Mouse (Mus musculus) hindbrain, embryonic 12.5 days (tissue): ENCODE data around the gene Olfr311. TPM values are rescaled to one million over a fixed set of nuclear protein-coding genes. Genes with fewer than 3 reads are reported as not detected.

ENCODE experiments used
- polyA plus RNA-seq: library from polyadenylated mRNA; unstranded; fragments of >200 nt; fragmentation: Nextera tagmentation; extraction: Ambion mirVana; gene quantifications from 2 replicates; pipeline ENCODE4 v1.2.1, GENCODE M21; 2016

Gene Olfr311
- polyA plus RNA-seq, 1 experiment from 2014 or later = not detected

Other genes with a start within 250 kb of the Olfr311 start
- not detected in 2 replicates for gene Olfr324, start 244.1 kb upstream of the Olfr311 start, polyA plus RNA-seq
- gene 2210407C18Rik, start 223.2 kb upstream of the Olfr311 start, polyA plus RNA-seq = not detected in 2 replicates
- not detected in 2 replicates for gene Olfr323, start 208.8 kb upstream of the Olfr311 start, polyA plus RNA-seq
- 0.51 and 0.53 TPM in 2 replicates for gene Trim58, start 198.8 kb upstream of the Olfr311 start, polyA plus RNA-seq
- not detected in 2 replicates for gene Olfr322, start 180.5 kb upstream of the Olfr311 start, polyA plus RNA-seq
- not detected in 2 replicates for gene Olfr320, start 158.2 kb upstream of the Olfr311 start, polyA plus RNA-seq
- not detected in 2 replicates for gene Olfr319, start 140.1 kb upstream of the Olfr311 start, polyA plus RNA-seq
- not detected in 2 replicates for gene Olfr318, start 115.2 kb upstream of the Olfr311 start, polyA plus RNA-seq
- 0.10 and 0.12 TPM in 2 replicates for gene Olfr317, start 100.0 kb upstream of the Olfr311 start, polyA plus RNA-seq
- not detected in 2 replicates for gene Olfr316, start 86.5 kb upstream of the Olfr311 start, polyA plus RNA-seq
- not detected in 2 replicates for gene Olfr315, start 66.1 kb upstream of the Olfr311 start, polyA plus RNA-seq
- not detected in 2 replicates for gene Olfr314, start 56.3 kb upstream of the Olfr311 start, polyA plus RNA-seq
- 7.0 and 10.4 TPM in 2 replicates for gene Fam183b, start 37.3 kb upstream of the Olfr311 start, polyA plus RNA-seq
- gene Olfr313, start 24.3 kb upstream of the Olfr311 start, polyA plus RNA-seq = not detected in 2 replicates
- not detected in 2 replicates for gene Olfr312, start 10.0 kb upstream of the Olfr311 start, polyA plus RNA-seq
- 18.3 and 19.1 TPM in 2 replicates for gene Gm12258, start 7.9 kb downstream of the Olfr311 start, polyA plus RNA-seq
- gene 2810021J22Rik, start 28.0 kb downstream of the Olfr311 start, polyA plus RNA-seq = 10.2 and 12.0 TPM in 2 replicates
- 4.9 and 7.0 TPM in 2 replicates for gene Zfp39, start 65.0 kb downstream of the Olfr311 start, polyA plus RNA-seq
- gene Btnl10, start 78.7 kb downstream of the Olfr311 start, polyA plus RNA-seq = not detected in 2 replicates
- gene Rnf187, start 99.7 kb downstream of the Olfr311 start, polyA plus RNA-seq = 498 and 513 TPM in 2 replicates
- 149 and 154 TPM in 2 replicates for gene Hist3h2ba, start 109.7 kb downstream of the Olfr311 start, polyA plus RNA-seq
- 90.1 and 95.9 TPM in 2 replicates for gene Hist3h2a, start 115.4 kb downstream of the Olfr311 start, polyA plus RNA-seq
- 1.2 and 1.5 TPM in 2 replicates for gene Trim17, start 115.4 kb downstream of the Olfr311 start, polyA plus RNA-seq
- gene Trim11, start 138.8 kb downstream of the Olfr311 start, polyA plus RNA-seq = 19.3 and 19.5 TPM in 2 replicates